Mouse (Mus musculus): ENCODE measurements around the gene Cygb.

DNA sequence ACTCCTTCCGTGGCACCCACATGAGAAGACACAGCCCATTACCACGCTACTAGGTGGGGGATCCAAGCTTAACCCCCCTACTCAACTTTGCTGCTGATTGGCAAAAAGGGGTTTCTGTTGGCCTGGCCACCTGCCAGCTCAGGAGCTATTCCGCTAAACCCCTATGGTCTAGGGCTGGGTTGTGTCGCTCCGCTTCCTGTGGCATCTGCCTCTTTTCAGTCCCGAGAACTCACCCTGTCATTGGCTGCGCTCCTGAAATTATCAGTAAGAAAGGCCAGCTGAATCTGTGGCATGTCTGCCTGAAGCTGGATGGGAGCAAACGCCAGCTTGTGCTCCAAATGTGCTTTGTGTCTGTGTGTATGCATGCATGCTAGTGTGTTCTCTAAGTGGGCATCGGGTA, 6.1 kb upstream of the Cygb start:
- TF ChIP-seq EP300 (IDR thresholded peaks at IDR 0.05; ENCODE audit: low read depth in 1 of 2, low read length in 2 of 2) = no peak
- TF ChIP-seq CTCF (IDR thresholded peaks at IDR 0.05 in 2 of 3, conservative IDR thresholded peaks at IDR 0.05 in 1 of 3; ENCODE audit: control insufficient read depth in 1 of 3, insufficient read depth in 1 of 3, low read depth in 2 of 3, low read length in 3 of 3, poor library complexity in 1 of 3, severe bottlenecking in 1 of 3) = no peak
- TF ChIP-seq POLR2A (IDR thresholded peaks at IDR 0.05; ENCODE audit: control insufficient read depth in 1 of 2, insufficient read depth in 1 of 2, low read depth in 1 of 2, low read length in 2 of 2, poor library complexity in 1 of 2) = no peak
- no peak for TF ChIP-seq USF1 (IDR thresholded peaks at IDR 0.05; ENCODE audit: low read depth, low read length)
- TF ChIP-seq TAL1 (IDR thresholded peaks at IDR 0.05; ENCODE audit: low read length) = no peak
- no peak for TF ChIP-seq MAZ (IDR thresholded peaks at IDR 0.05; ENCODE audit: low read depth, low read length)
